Mouse (Mus musculus) megakaryocyte, adult 5-6 weeks (primary cell): ENCODE data around the gene Creld2. TPM values are rescaled to one million over a fixed set of nuclear protein-coding genes. Genes with fewer than 3 reads are reported as not detected.
A peak's percentile ranks its signal among the peaks of the same experiment; 100 is the strongest.

Experiments used
- ATAC-seq: 2 replicates; pipeline ENCODE4 v1.8.0; 2016; ENCODE audit warnings: mild to moderate bottlenecking, inconsistent platforms; ENCODE audit not compliant: poor library complexity, severe bottlenecking
- total RNA-seq, 2 experiments: library from RNA; stranded (forward) in 1 of 2; stranded (reverse) in 1 of 2; fragments of 153-499, 151-499 nt in 1 of 2; fragments of 221-1000, 200-1000 nt in 1 of 2; gene quantifications; 2 replicates each; pipeline versions ENCODE4 v1.2.3 to v1.2.4; 2015 to 2017

Creld2 gene
- total RNA-seq, 2 experiments from 2014 or later: 22.2 to 41.4 TPM

DNA sequence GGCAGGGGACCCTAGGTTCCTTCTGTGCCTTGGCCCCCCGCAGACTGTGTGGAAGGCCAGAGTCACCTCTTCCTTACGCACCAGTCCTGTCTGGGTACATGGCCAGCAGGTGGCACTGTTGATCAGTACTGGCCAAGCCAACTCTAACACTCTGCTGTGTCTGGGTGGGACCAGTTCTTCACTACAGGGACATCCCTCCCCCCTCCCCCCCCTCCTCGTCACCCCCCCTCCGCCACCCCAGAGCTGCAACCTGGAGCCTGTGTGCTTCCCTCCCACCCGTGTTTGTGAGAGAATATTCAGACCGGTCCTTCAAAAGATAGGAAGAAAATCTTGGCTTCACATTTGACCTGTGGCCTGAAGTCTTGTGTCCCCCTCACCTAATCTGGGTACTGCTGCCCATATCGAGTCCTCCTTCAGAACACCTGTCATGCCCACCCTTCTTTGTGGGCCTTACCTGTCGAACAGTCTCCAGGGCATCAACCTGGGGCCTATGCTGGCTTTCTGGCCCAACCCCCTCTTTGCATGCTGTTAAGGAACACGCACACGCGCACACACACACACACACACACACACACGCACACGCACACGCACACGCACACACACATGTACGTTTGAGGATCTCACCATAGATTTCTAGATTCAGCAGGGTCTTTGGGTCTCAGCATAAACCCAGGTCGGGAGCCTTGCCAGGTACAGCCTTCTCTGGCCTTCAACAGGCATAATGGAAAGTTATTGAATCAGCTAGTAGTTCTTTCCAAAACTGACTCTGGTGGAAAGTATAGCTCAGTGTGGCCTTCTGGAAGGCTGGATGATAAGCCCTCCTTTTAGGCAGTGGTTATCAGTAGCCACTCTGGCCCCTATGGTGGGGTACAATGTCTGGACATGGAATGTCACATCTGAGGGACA is 9.6 kb downstream of the Creld2 start:
- peak; percentile 97 for ATAC-seq

DNA sequence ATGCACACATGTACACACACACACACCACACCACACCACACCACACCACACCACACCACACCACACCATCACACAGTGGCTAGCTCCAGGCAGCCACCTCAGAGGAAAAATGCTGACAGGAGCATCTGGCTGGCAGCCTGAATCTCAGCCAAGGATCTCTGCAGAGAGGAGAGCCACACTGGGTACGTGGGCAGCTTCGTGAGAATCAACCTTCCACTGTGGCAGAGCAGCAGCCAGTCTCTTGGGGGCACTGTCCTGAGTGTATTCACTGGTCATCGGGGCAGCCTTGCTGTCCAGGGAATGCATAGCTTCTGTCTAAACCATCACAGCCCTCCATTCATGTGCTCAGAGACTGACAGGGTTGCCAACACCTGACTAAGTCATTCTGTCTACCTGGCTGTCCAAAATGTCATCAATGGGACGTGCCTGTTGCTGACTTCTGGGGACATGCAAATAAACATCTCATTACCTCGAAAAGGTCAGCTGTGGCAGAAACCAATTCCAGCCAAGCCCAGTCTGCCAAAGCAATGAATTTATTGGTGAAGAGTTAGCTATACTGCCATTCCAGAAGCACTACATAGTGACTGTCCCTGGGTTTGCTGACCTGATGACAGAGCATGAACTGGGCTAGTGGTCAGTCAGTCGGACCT is 10.5 kb downstream of the Creld2 start:
- no peak for ATAC-seq

DNA sequence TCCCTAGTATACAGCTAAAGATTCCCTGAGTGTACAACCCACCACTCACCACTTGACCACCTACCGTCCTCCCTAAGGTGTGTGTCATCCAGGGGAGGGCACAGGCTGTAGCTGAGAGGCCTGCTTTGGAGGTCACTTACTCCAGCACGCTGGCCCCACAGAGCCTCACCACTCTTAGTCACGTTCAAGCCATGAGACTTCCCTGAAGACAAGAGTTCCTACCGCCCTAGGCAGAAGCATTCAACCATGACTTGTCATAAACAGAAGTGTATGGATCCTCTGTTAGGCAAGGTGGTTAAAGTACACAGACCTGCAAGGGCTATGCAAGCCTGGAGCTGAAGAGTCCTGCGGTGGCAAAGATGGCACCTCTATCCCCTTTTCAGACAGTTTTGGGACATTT is 11.2 kb downstream of the Creld2 start:
- ATAC-seq: no peak

DNA sequence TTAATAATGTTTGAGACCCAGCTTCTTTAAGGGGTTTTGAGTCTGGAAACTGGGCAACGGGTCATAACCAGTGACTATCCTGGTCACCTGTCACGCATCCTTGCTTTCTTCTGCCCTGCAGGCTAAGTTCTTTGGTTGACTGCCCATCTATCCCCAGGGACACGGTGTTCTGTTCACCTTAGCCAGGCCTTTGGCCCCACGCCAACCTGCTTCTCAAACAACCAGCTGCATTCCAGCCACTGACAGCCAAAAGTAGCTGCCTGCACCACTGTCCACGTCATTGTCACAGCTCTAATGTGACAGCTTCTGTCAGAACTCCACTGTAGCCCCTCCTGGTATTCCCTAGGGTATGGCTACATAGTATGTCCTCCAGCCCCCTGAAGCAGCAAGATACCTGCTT is 12.0 kb downstream of the Creld2 start:
- ATAC-seq: no peak

DNA sequence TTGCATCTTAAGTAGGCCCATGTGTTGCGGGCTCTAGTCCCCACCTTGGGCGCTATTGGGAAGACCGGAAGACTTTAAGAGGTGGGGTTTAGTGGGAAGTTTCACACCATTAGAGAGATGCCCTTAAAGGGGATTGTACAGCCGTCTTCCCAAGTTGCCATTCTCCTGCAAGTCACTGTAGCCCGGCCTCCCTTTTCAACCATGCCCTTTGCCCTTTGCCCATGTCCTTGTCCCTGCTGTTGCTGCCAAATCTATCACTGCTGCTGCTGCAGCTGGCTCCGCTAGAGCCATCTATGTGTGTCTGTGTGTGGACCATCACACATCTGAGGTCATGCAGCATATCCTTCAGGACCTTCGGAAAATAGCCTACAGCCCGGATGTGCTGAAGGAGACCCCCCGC is 13.1 kb downstream of the Creld2 start:
- no peak for ATAC-seq

DNA sequence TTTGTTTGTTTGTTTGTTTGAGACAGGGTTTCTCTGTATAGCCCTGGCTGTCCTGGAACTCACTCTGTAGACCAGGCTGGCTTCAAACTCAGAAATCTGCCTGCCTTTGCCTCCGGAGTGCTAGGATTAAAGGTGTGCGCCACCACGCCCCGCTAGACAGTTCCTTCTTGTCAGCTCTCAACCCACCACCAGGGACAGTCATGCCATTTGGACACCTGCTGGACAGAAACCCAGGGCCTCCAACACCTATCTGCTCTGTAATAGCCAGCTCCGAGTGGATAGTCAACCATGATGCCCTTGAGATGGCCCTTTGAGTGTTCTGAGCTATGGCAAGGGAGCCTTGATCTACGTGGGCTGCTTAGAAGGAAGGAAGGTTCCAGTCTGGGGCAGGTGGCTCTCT is 16.6 kb downstream of the Creld2 start:
- no peak for ATAC-seq

DNA sequence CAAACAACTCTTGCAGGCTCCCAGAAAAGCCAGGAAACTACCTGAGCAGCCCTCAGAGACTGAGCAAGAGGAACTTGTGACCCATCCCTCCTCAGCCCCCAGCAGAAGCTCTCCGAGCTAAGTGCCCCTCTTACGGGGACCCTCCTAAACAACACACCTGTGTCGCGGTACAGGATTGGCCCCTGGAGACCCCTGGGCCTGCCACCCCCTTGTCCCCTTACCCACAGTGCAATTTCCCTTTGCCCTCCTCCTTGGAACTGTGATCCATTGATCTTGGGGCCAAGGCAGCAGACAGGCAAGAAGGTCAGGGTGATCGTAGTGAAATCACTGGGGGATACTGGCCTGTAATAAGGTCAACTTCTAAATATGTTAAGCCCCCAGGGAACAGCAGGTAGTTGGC is 17.1 kb downstream of the Creld2 start:
- ATAC-seq: no peak

DNA sequence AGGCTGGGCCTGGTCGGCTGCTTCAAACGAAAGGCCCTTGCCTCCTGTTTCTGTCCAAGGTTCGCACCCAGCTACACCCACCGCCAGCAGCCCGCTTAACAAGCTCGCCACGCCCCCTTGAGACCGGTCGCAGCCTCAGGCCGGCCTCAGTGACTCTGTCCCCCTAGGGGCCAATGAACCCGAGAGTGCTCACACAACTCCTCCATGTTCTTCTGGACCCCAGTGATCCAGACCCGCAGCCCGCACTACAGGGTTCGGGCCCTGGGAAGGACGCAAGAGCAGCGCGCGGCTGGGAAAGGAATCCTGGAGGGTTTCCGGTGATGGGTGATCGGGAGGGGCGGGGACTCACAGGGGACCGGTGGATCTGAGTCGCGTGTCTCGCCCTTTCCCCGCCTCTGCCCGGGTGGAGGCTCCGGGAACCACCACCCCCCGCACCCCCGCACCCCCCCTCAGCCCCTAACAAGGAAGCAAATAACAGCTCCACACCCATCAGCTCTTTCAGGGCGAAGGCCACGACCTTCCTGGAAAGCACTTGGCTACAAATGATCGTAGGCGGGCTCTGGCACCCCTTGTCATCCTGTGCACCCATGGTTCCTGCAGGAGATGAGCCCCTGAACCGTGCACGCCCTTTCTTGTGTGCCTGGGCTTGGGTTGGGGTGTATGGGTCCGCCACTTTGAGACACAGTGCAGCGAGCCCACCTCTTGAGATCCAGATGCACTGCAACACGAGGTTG is 17.9 kb downstream of the Creld2 start:
- peak; percentile 70 for ATAC-seq

DNA sequence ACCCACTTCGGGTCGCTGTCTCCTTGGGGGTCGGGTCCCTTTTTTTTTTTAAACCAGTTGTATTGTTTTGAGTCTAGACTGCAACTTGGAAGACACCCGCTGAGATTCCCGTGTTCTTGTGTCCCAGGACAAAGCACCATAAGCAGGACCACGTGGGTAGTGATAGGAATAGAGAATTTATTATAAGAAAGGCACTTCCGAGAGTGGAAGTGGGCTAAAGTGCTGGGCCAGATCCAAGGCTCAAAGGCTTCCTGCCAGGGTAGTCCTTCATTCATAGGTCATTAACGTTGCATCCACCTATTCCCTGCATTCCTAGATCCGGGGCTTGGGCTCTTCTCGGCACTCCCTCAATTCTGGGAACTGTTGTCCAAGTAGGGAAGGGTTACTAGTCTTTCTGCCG is 18.5 kb downstream of the Creld2 start:
- no peak for ATAC-seq

DNA sequence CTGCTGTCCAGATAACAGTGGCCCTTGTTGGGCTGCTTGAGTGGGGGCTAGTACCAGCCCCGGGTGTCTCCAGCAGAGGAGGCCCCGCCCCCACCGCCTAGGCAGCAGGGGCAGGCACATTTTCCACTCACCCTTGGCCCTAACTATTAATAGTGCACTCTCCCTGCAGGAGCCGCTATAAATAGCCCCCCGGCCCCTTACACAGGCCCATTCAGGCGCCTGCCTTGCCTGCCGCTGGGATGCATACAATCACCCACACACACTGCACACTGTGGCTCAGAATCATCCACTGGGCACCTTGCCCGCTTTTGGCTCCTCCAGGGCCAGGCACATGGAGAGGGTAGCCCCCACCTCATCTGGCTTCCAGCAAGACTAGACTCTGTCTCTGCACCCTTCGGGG is 19.8 kb downstream of the Creld2 start:
- no peak for ATAC-seq

DNA sequence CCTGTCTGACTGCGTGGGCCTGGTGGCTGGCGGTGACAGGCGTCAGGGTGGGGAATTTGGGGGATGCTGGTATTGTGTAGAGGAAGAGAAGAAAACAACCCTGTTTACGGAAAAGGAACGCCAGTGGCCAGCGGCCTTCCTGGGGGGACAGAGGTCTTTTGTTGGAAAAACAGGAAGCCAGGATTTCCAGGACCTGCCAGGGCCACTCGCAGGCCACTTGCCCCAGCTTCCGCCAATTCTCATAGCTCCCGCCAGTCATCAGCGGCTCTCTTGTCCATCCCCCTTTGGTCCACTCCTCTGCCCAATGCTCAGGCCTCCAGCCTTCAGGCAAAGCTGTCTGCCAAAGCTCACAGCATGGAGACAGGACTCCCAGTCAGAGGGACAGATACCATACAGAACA is 20.7 kb downstream of the Creld2 start:
- no peak for ATAC-seq

DNA sequence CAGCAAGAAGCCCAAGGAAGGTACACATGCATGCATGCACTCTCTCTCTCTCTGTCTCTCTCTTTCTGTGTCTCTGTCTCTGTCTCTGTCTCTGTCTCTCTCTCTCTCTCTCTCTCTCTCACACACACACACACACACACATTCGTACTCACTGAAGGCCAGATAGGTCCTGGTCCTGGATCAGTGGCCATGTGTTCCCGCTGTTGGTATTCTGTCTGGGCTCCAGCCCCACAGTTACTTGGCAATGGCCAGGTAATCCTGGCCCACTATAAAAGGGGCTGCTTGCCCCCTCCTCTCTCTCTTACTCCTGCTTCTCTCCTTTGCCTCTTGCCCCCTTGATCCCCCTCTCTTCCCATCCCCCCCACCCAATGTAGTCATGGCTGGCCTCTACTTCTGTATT is 21.7 kb downstream of the Creld2 start:
- ATAC-seq: no peak

DNA sequence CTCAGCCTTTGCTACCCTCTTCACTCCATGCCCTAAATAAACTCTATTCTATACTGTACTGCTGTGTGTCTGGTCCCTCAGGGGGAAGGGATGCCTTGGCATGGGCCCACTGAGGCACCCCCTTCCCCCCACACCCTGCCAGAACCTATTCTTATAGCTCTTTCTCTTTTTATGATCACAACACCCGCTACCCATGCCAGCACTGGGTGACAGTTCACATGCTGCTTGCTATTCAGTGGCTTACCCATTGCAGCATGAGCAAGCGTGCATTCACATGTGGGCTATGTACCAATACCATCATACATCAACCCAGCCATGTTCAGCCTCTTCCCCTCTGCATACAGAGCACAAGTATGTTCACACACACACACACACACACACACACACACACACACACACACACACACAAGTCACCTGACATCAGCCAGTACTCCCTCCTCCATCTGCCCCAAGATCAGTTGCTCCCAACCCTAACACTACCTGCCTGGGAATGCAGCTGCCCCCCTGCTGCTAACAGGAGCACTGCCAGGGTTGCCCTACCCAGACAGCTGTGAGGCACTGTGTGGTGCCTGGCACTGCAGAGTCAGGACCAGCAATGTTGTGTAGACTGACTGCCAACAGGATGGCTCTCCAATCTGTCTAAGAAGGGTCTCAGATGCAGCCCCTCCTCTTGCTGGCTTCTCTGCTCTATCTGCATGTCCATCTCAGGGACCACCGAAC is 22.3 kb downstream of the Creld2 start:
- ATAC-seq: no peak

DNA sequence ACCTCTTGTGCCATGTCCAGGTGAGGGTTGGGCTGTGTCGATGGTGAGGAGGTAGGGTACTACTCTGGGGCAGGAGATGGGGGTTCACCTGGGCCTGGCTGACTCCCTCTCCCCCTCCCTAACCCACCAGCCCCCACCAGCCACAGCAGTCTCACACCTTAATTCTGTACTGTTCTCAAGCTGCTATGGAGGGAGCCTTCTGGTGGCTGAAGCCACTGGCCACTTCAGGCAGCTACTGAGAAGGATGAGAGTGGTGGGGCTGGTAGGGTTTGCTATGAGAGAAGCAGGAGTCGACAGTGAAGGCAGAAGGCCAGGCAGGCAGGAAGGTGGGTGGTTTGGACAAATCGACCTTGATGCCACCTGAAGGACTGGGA is 22.8 kb downstream of the Creld2 start:
- ATAC-seq: no peak

DNA sequence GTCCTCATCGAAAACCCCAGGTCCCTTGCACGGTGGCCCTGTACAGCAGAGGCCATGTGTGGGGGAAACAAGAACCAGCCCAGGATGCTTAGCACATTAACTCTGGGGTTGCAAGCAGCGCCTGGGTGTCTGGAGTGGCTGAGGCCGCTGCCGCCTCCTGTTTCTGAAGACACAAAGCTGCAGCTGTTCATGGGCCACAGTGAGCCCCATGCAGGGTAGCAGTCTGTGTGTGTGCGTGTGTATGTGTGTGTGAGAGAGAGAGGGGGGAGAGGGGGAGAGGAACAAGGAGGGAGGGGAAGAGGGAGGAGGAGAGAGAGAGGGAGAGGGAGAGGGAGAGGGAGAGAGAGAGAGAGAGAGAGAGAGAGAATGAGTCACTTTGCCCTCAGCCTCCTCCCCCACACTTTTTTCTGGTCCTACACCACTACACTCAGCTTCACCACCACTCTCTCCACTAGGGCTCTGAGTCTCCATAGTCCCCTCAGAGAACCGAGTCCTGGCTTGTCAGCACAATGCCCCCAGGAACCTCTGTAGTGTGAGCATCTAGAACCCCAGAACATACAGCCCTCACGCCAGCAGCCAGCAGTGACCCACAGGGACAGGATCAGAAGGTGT is 24.1 kb downstream of the Creld2 start:
- no peak for ATAC-seq

DNA sequence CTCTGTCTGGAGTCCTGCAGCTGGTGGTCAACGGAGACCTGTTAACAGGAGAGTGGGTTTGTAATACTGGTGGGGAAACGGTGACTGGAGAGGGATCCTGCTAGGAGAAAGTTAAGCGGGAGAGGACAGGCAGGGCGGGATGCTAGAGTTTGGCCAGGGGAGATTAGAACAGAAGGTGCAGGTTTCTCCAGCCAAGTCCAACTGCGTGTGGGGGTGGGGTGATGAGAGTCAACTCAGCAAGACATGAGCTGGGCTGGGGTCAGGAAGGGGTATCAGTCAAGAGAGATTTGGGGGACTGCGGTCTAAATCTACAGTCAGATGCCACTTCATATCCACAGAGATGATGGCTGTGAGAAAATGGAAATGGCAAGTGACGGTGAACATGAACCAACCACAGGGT is 25.5 kb downstream of the Creld2 start:
- no peak for ATAC-seq

DNA sequence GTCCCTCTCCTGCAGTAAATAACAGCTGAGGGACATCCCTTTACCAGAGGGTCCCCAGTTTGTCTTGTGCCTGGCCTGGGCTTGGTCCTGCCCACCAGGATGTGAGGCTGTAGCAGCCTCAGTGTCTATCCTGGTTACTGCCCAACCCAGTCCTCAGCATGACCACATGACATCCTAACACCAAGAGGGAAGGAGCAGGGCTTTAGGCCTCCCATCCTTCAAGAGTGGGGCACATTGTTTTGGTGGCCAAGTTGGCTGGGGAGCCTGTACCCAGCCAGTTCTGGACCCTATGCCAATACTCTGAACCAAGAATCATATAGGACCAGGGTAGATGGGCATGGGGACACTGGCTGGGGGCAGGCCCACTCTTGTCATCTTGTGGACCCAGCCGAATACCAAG is 29.2 kb downstream of the Creld2 start:
- no peak for ATAC-seq

DNA sequence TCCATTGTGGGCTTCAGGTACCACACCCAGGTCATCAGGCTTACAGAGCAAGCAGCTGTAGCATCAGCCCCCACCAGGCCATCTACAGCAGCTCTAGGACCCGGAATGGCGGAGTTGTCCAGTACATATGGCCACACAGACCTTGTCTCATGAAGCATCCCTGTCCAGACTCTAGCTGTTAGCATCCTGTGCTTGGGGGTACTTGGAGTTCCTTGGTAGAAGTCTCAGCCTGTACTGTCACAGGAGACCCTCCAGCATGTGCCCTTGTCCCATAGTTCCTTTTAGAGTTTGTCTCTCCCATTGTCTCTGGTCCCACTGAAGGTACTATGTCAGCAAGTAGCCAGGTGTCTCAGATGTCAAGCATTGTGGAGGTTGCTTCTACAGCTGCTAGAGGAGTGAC is 30.2 kb downstream of the Creld2 start:
- ATAC-seq: no peak

DNA sequence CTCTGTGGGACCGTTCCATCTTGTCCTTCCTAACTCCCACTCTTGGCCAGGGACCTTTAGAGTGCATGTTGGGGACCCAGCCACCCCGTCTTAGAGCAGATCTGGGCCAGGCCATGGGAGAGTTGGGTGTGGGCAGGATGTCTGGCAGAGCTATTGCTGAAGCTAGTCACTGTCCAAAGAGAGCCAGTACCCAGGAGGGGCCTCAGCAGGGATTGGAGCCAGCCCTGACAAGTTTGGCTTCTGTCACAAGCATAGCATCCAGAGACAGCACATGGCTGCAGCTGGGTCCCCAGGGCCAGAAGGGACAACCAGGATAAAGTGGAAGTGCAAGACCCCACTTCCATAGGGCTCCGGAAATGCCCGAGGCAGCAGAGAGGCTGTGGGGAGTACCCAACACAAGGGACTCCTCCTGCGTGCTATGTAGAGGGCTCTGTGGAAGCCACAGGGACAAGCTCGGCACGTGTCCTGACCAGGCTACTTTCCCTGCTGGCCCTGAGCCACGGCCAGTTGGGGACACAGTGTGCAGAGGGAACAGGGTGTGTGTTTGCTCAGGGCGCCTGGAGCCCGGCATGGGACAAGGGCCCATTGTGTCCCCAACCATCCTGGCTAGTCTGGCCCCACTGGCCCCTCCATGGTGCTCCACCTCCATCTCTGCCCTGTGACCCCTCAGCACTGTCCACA is 30.8 kb downstream of the Creld2 start:
- ATAC-seq: no peak

DNA sequence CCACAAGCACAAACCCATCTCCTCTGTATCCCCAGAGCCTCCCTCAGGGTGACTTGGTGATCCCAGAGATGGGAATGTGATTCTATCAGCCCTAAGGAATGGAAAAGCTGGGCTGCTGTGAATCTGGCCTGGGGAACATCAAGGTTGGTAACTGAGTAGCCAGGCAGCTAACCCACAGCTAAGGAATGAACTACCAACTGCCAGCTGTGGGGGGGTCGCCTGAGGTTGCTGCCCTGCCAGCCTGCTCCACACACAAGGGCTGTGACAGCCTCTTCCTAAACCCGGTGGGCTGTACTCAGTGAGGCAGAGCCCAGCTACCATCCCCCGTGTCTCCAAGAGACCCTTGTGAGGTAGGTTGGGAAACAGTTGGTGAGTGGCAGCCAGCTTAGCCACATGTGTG is 31.6 kb downstream of the Creld2 start:
- no peak for ATAC-seq
